Mouse (Mus musculus) CH12.LX (cell line): ENCODE measurements around the gene Nop16. TPM values are rescaled to one million over a fixed set of nuclear protein-coding genes. Genes with fewer than 3 reads are reported as not detected.

Experiments used
- DNase-seq: peaks from one replicate; pipeline ENCODE4 v3.0.0-alpha.2; 2013; ENCODE audit errors: extremely low read depth
- H3K27ac ChIP-seq: 2 replicates; pipeline ENCODE4 v1.5.1; 2012; ENCODE audit warnings: low read depth, mild to moderate bottlenecking, control low read depth, moderate library complexity; ENCODE audit not compliant: insufficient read depth
- H3K27me3 ChIP-seq: replicated peaks from 2 replicates; pipeline ENCODE3; 2012; ENCODE audit warnings: inconsistent platforms
- H3K36me3 ChIP-seq, 2 experiments: replicated peaks in 1 of 2; 2 replicates each; pipeline versions ENCODE3 to v1.6.1; 2012; ENCODE audit warnings: inconsistent platforms in 1 of 2, low read length in 1 of 2, mild to moderate bottlenecking in 1 of 2, mixed read lengths in 1 of 2, moderate library complexity in 1 of 2; ENCODE audit not compliant: control insufficient read depth in 1 of 2, insufficient read depth in 1 of 2
- H3K4me1 ChIP-seq, 2 experiments: 2 replicates each; pipeline ENCODE4 v1.6.1; 2012; ENCODE audit warnings: inconsistent platforms in 1 of 2, moderate library complexity in 1 of 2; ENCODE audit not compliant: insufficient read depth in 2 of 2, control insufficient read depth in 1 of 2
- H3K4me2 ChIP-seq: 2 replicates; pipeline ENCODE4 v1.6.1; 2012; ENCODE audit warnings: low read depth, mild to moderate bottlenecking, control low read depth; ENCODE audit not compliant: poor library complexity, insufficient read depth, severe bottlenecking
- H3K4me3 ChIP-seq, 3 experiments: fragments of 150-350 bp in 1 of 3; sonication (generic) in 1 of 3; replicated peaks in 1 of 3; 2 replicates each; pipeline versions ENCODE3 to v1.5.1; 2011 to 2012; ENCODE audit warnings: low read depth in 2 of 3, low read length in 2 of 3, mild to moderate bottlenecking in 2 of 3, moderate library complexity in 2 of 3, control low read depth in 1 of 3, improper control_type of control experiment in 1 of 3, inconsistent platforms in 1 of 3, mixed read lengths in 1 of 3; ENCODE audit not compliant: poor library complexity in 1 of 3
- H3K79me2 ChIP-seq: replicated peaks from 2 replicates; pipeline ENCODE4 v1.6.1; 2012; ENCODE audit warnings: mild to moderate bottlenecking, moderate library complexity; ENCODE audit not compliant: control insufficient read depth, poor library complexity, insufficient read depth, severe bottlenecking; ENCODE audit errors: extremely low read depth
- H3K9ac ChIP-seq: 2 replicates; pipeline ENCODE4 v1.6.1; 2012; ENCODE audit warnings: low read depth, mild to moderate bottlenecking, control low read depth, moderate library complexity; ENCODE audit not compliant: insufficient read depth
- H3K9me3 ChIP-seq: replicated peaks from 2 replicates; pipeline ENCODE3; 2012; ENCODE audit warnings: low read length, inconsistent platforms, mixed read lengths
- CHD1 ChIP-seq: IDR thresholded peaks from 2 replicates; pipeline ENCODE4 v1.6.1; 2012; ENCODE audit warnings: low read depth, low read length, improper control_type of control experiment, inconsistent platforms
- CHD2 ChIP-seq: IDR thresholded peaks from 2 replicates; pipeline ENCODE4 v1.6.1; 2011; ENCODE audit warnings: low read length, improper control_type of control experiment
- CTCF ChIP-seq, 2 experiments: IDR thresholded peaks in 1 of 2; conservative IDR thresholded peaks in 1 of 2; 2 replicates each; pipeline ENCODE4 v1.5.1; 2011 to 2012; ENCODE audit warnings: low read depth in 2 of 2, low read length in 2 of 2, improper control_type of control experiment in 1 of 2, inconsistent platforms in 1 of 2, mild to moderate bottlenecking in 1 of 2, moderate library complexity in 1 of 2
- JUND ChIP-seq: conservative IDR thresholded peaks from 2 replicates; pipeline ENCODE4 v1.6.1; 2011; ENCODE audit warnings: low read depth, low read length, improper control_type of control experiment
- KAT2A ChIP-seq: IDR thresholded peaks from 2 replicates; pipeline ENCODE4 v1.6.1; 2012; ENCODE audit warnings: low read length, improper control_type of control experiment, inconsistent platforms; ENCODE audit not compliant: insufficient replicate concordance
- MAFK ChIP-seq: IDR thresholded peaks from 2 replicates; pipeline ENCODE4 v1.6.1; 2011; ENCODE audit warnings: low read length, improper control_type of control experiment; ENCODE audit not compliant: insufficient replicate concordance
- MAZ ChIP-seq: IDR thresholded peaks from 2 replicates; pipeline ENCODE4 v1.6.1; 2012; ENCODE audit warnings: low read depth, mild to moderate bottlenecking, inconsistent platforms, low read length, improper control_type of control experiment, moderate library complexity
- MYC ChIP-seq: IDR thresholded peaks from 2 replicates; pipeline ENCODE4 v1.6.1; 2011; ENCODE audit warnings: low read depth, mild to moderate bottlenecking, improper control_type of control experiment, low read length
- POLR2AphosphoS2 ChIP-seq: IDR thresholded peaks from 2 replicates; pipeline ENCODE4 v1.6.1; 2011; ENCODE audit warnings: low read depth, low read length, improper control_type of control experiment
- RAD21 ChIP-seq: IDR thresholded peaks from 2 replicates; pipeline ENCODE4 v1.6.1; 2011; ENCODE audit warnings: low read depth, mild to moderate bottlenecking, low read length, improper control_type of control experiment, moderate library complexity
- SMC3 ChIP-seq: IDR thresholded peaks from 2 replicates; pipeline ENCODE4 v1.6.1; 2011; ENCODE audit warnings: low read depth, low read length, improper control_type of control experiment
- TBP ChIP-seq: conservative IDR thresholded peaks from 2 replicates; pipeline ENCODE4 v1.6.1; 2011; ENCODE audit warnings: low read depth, low read length, improper control_type of control experiment
- TCF12 ChIP-seq: IDR thresholded peaks from 2 replicates; pipeline ENCODE4 v1.6.1; 2014; ENCODE audit warnings: low read depth, mild to moderate bottlenecking, inconsistent platforms, low read length, improper control_type of control experiment
- USF1 ChIP-seq: IDR thresholded peaks from 2 replicates; pipeline ENCODE4 v1.6.1; 2014; ENCODE audit warnings: low read depth, mild to moderate bottlenecking, inconsistent platforms, low read length, improper control_type of control experiment
- USF2 ChIP-seq: conservative IDR thresholded peaks from 2 replicates; pipeline ENCODE4 v1.6.1; 2011; ENCODE audit warnings: low read depth, low read length, improper control_type of control experiment
- ZNF384 ChIP-seq: IDR thresholded peaks from 2 replicates; pipeline ENCODE4 v1.6.1; 2012; ENCODE audit warnings: low read depth, low read length, improper control_type of control experiment, inconsistent platforms
- dilution Hi-C: fragments of 300-500 bp; cut with MboI; formaldehyde crosslinking; loops from 2 replicates; pipeline ENCODE4 v1.14.3; 2020; ENCODE audit warnings: low sequenced_read_pairs; ENCODE audit not compliant: extremely low pct_unique_long_range_greater_than_20kb, extremely low pct_ligation_motif_present
- in situ Hi-C: fragments of 300-500 bp; cut with MboI; formaldehyde crosslinking; loops from 3 replicates; pipeline ENCODE4 v1.14.3; 2019; ENCODE audit warnings: low sequenced_read_pairs, low pct_ligation_motif_present, low pct_unique_long_range_greater_than_20kb, mixed read lengths
- polyA plus RNA-seq: library from polyadenylated mRNA; unstranded; fragments of >175 nt; gene quantifications from 2 replicates; pipeline ENCODE4 v1.2.1, GENCODE M21; 2012; ENCODE audit warnings: low read depth; ENCODE audit not compliant: insufficient read length
- total RNA-seq, 2 experiments: library from RNA; depleted of rRNA; stranded (reverse); fragments of 300-350 nt in 1 of 2; fragments of >200 nt in 1 of 2; gene quantifications; 2 replicates each; pipeline ENCODE4 v1.2.3; 2012 to 2014

Gene Nop16
- total and polyA plus RNA-seq, 3 experiments = 100 to 187 (median 127) TPM

DNA sequence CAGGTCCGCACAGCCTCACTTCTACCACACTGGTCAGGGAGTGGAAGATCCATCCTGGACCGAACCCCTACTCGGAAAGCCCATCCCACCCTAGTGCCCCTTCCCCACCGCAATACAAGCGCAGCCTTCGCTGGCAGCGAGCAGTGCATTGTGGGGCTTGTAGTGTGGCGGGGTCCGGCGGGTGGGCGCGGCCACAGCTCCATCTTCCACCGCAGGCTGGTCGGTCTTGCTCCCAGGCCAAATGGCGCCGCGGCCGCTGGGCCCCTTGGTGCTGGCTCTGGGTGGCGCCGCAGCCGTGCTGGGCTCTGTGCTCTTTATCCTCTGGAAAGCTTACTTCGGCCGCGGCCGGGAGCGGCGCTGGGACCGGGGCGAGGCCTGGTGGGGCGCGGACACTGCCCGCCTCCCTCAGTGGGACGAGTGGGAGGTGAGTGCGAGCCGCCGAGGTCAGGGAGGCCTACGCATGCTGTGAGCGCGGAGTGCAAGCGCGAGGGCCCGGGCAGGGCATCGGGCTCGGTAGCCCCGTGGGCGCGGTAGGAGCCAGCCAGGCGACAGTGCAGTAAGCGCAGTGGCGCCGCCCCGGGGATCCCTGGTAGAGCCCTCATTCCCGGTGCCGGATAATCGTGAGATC lies 14.9 kb downstream of the Nop16 start, which contains the start of gene Arl10 (continued):
- TF ChIP-seq SMC3 = no peak
- TF ChIP-seq MYC = no peak
- 0 out of 2 replicates have a peak, but pooled peaks have one; percentile 51 for TF ChIP-seq KAT2A
- TF ChIP-seq USF1 = no peak
- no peak for TF ChIP-seq ZNF384
- TF ChIP-seq MAZ = no peak

DNA sequence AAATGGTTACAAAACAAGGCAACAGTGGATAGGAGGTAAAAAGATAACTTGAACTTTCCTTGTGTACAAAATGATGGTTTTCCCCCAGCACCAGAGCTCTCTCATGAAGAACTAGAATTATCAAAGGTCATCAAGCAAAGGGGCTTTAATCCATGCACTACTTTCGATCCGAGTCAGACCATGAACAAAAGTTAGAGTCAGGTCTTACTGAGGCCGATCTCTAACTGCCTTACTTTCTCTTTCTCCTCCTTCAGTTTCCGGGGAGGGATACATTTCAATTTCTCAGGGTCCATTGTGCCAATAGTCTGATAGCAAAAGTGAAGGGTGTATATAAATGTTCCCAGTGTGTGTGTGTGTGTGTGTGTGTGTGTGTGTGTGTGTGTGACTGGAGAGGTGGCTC lies 17.3 kb downstream of the Nop16 start:
- Histone ChIP-seq H3K4me3 (no peak overlapping the region), H3K4me1 (peaks cover 3 to 17% of the 10 kb centered on the region in 2 experiments; a peak in 3 of 4 replicates), H3K36me3 (peaks cover 0 to 1% of the 10 kb centered on the region in 2 experiments), H3K27me3 (peaks cover 9% of the 10 kb centered on the region), H3K4me2 (peak overlapping the region; percentile 46; the same call in 1 of the 2 replicates), H3K9me3 (no peaks in the 10 kb centered on the region), H3K27ac (no peak overlapping the region), H3K9ac (no peak overlapping the region), H3K79me2 (no peaks in the 10 kb centered on the region)
- no peak for TF ChIP-seq POLR2AphosphoS2
- TF ChIP-seq ZNF384 = peak; percentile 67
- dilution Hi-C loops = no loop called here
- DNase-seq = no peak
- in situ Hi-C loops = no loop called here

DNA sequence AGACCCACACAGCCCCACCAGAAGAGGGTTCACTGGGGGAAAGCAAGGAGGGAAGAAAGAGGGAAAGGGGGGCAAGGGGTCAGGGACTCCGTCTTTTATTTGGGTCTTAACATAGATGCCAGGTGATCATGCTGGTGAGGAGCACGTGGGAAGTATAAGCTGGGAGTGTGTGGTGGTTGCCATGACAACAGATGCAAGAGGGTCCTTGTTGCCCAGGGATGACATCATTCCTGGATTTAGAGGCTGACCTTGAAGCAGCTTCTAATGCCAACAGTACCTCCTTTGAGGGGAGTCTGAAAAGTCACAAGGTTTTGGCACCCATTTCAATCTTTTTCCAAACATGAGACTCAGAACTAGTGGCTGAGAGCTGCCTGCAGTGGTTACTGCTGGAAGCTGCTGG lies 18.3 kb downstream of the Nop16 start:
- dilution Hi-C loops = no loop called here
- H3K4me1 ChIP-seq = peaks cover 3 to 14% of the 10 kb centered on the region in 2 experiments; a peak in 3 of 4 replicates

More for the DNA sequence above, 18.3 kb downstream of the Nop16 start:
- no peak overlapping the region for H3K4me3 ChIP-seq
- H3K27ac ChIP-seq = no peak overlapping the region
- DNase-seq = no peak
- peaks cover 9% of the 10 kb centered on the region for H3K27me3 ChIP-seq
- H3K79me2 ChIP-seq = no peaks in the 10 kb centered on the region
- TF ChIP-seq JUND (no peak), TCF12 (no peak), KAT2A (no peak), CHD2 (no peak), CHD1 (no peak), MYC (no peak), USF1 (no peak), RAD21 (no peak), TBP (no peak), ZNF384 (no peak), USF2 (no peak), CTCF (conservative IDR thresholded peaks at IDR 0.05 in 1 of 2, IDR thresholded peaks at IDR 0.05 in 1 of 2; ENCODE audit: low read depth in 2 of 2, low read length in 2 of 2) (no peak), MAFK (no peak)
- H3K4me2 ChIP-seq = no peak overlapping the region
- H3K9ac ChIP-seq = no peak overlapping the region
- peaks cover 0 to 1% of the 10 kb centered on the region in 2 experiments for H3K36me3 ChIP-seq
- no peaks in the 10 kb centered on the region for H3K9me3 ChIP-seq
- in situ Hi-C loops = no loop called here
